Mouse (Mus musculus) intestine, embryonic 16.5 days (tissue): ENCODE measurements at regions not wholly inside any gene's neighbourhood (a gene's known extent, or its start where the extent isn't known, plus 50 kb on each side); places are given as distances from the start of the nearest gene placed in this dataset.
A peak's percentile ranks its signal among the peaks of the same experiment; 100 is the strongest.

Experiments
- ATAC-seq: fragments of 200-750 bp; cut with Nextera tagmentation; 2 replicates; pipeline ENCODE4 v1.8.0; 2017; ENCODE audit warnings: moderate TSS enrichment, moderate library complexity
- H3K27ac ChIP-seq: fragments of 300-500 bp; sonication (generic); 2 replicates; pipeline ENCODE4 v1.5.1; 2014; ENCODE audit warnings: mild to moderate bottlenecking, low read length
- H3K27me3 ChIP-seq: fragments of 300-500 bp; sonication (generic); replicated peaks from 2 replicates; pipeline ENCODE4 v1.6.1; 2014; ENCODE audit warnings: low read length, control low read depth, mixed read lengths; ENCODE audit not compliant: control insufficient read depth, insufficient read depth
- H3K36me3 ChIP-seq: fragments of 300-500 bp; sonication (generic); 2 replicates; pipeline ENCODE4 v1.6.1; 2014; ENCODE audit warnings: low read length, control low read depth; ENCODE audit not compliant: control insufficient read depth, insufficient read depth
- H3K4me1 ChIP-seq: fragments of 300-500 bp; sonication (generic); 2 replicates; pipeline ENCODE4 v1.6.1; 2014; ENCODE audit warnings: low read length, control low read depth, mixed read lengths; ENCODE audit not compliant: control insufficient read depth, insufficient read depth
- H3K4me2 ChIP-seq: fragments of 300-500 bp; sonication (generic); 2 replicates; pipeline ENCODE4 v1.6.1; 2014; ENCODE audit warnings: low read depth, low read length, control low read depth
- H3K4me3 ChIP-seq: fragments of 300-500 bp; sonication (generic); 2 replicates; pipeline ENCODE4 v1.5.1; 2014; ENCODE audit warnings: mild to moderate bottlenecking, low read length
- H3K9ac ChIP-seq: fragments of 300-500 bp; sonication (generic); 2 replicates; pipeline ENCODE4 v1.6.1; 2014; ENCODE audit warnings: low read depth, low read length
- H3K9me3 ChIP-seq: fragments of 300-500 bp; sonication (generic); 2 replicates; pipeline ENCODE4 v1.6.1; 2016; ENCODE audit warnings: low read length, control low read depth; ENCODE audit not compliant: control insufficient read depth
- WGBS: fragments of 180-500 bp; shearing (Covaris S2); extraction: QIAGEN DNeasy Blood & Tissue Kit; methylation state at CpG from one replicate; pipeline ENCODE4 v1.1.7; 2014; 5-methylcytosine and 5-hydroxymethylcytosine counted together

GRCm38 (mm10) chr7:135844018-135844417, 127.9 kb upstream of the Mki67 start:
- Histone ChIP-seq H3K9ac (no peak overlapping the region), H3K27me3 (no peaks in the 10 kb centered on the region), H3K4me2 (no peak overlapping the region), H3K36me3 (no peaks in the 10 kb centered on the region), H3K27ac (no peak overlapping the region), H3K4me3 (no peak overlapping the region), H3K9me3 (no peaks in the 10 kb centered on the region), H3K4me1 (no peaks in the 10 kb centered on the region)
- 75% methylated on average over 5 of the region's 5 CpGs for WGBS
- no peak for ATAC-seq

GRCm38 (mm10) chr7:135847304-135847703, 131.1 kb upstream of the Mki67 start:
- 72% methylated on average over 9 of the region's 9 CpGs for WGBS
- no peaks in the 10 kb centered on the region for H3K36me3 ChIP-seq
- no peak overlapping the region for H3K4me2 ChIP-seq
- no peak for ATAC-seq
- H3K9me3 ChIP-seq = no peaks in the 10 kb centered on the region
- H3K27ac ChIP-seq = no peak overlapping the region
- no peaks in the 10 kb centered on the region for H3K4me1 ChIP-seq
- H3K9ac ChIP-seq = no peak overlapping the region
- no peaks in the 10 kb centered on the region for H3K27me3 ChIP-seq
- H3K4me3 ChIP-seq = no peak overlapping the region

GRCm38 (mm10) chr7:135848170-135848569, 132.0 kb upstream of the Mki67 start:
- no peaks in the 10 kb centered on the region for H3K4me1 ChIP-seq
- WGBS = 44% methylated on average over 4 of the region's 4 CpGs
- H3K9ac ChIP-seq = no peak overlapping the region
- H3K4me2 ChIP-seq = no peak overlapping the region
- no peak overlapping the region for H3K4me3 ChIP-seq
- no peaks in the 10 kb centered on the region for H3K36me3 ChIP-seq
- H3K27ac ChIP-seq = no peak overlapping the region
- no peak for ATAC-seq
- H3K27me3 ChIP-seq = peaks cover 3% of the 10 kb centered on the region
- no peaks in the 10 kb centered on the region for H3K9me3 ChIP-seq

- Histone ChIP-seq H3K36me3 (no peaks in the 10 kb centered on the region), H3K9ac (no peak overlapping the region), H3K4me2 (no peak overlapping the region), H3K27ac (no peak overlapping the region), H3K4me1 (no peaks in the 10 kb centered on the region), H3K27me3 (peaks cover 7% of the 10 kb centered on the region), H3K4me3 (no peak overlapping the region), H3K9me3 (no peaks in the 10 kb centered on the region)
- no peak for ATAC-seq
- 63% methylated on average over 5 of the region's 5 CpGs for WGBS
Observed at GRCm38 (mm10) chr7:135848833-135849232, 132.7 kb upstream of the Mki67 start.

- H3K27ac ChIP-seq = no peak overlapping the region
- H3K4me3 ChIP-seq = peak overlapping the region; percentile 27
- peak overlapping the region; percentile 43; the same call in 1 of the 2 replicates for H3K9ac ChIP-seq
- no peaks in the 10 kb centered on the region for H3K4me1 ChIP-seq
- no peaks in the 10 kb centered on the region for H3K9me3 ChIP-seq
- ATAC-seq = peak; percentile 63; the same call in 1 of the 2 replicates
- H3K27me3 ChIP-seq = peaks cover 16% of the 10 kb centered on the region
- 7% methylated on average over 39 of the region's 39 CpGs for WGBS
- H3K4me2 ChIP-seq = peak overlapping the region; percentile 51
- H3K36me3 ChIP-seq = no peaks in the 10 kb centered on the region
Observed at GRCm38 (mm10) chr7:135853127-135853813, 137.1 kb upstream of the Mki67 start.

DNA sequence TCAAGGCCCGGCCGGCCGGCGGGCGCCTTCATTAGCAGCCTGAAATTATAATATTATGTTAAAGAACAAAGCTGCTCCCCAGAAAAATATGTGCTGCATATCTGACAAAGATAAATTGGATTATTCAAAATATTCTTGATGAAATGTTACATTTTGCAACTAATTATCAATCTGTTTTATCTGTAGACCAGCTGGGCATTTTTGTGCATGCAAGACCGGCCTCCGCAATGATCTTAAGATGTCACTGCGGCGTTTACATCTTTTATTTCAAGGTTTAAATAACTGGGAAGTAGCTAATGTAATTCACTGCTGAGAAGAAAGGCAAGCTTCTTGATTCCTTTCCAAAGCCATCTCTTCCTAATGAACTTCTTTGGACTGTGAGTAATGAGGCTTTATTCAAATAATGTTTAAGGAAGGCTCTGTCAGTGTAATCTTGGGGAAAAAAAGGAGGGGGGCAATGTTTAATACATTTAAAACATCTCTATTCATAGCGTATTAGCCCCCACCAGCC, 137.7 kb upstream of the Mki67 start:
- H3K9ac ChIP-seq = peak overlapping the region; percentile 43; the same call in 1 of the 2 replicates
- WGBS = 19% methylated on average over 10 of the region's 10 CpGs

GRCm38 (mm10) chr7:135860288-135860687, 144.1 kb upstream of the Mki67 start:
- H3K9me3 ChIP-seq = no peaks in the 10 kb centered on the region
- H3K27me3 ChIP-seq = peaks cover 1% of the 10 kb centered on the region; the same call in 1 of the 2 replicates
- no peak overlapping the region for H3K9ac ChIP-seq
- H3K36me3 ChIP-seq = no peaks in the 10 kb centered on the region
- ATAC-seq = no peak
- no peak overlapping the region for H3K4me2 ChIP-seq
- H3K27ac ChIP-seq = no peak overlapping the region
- peaks cover 24% of the 10 kb centered on the region for H3K4me1 ChIP-seq
- H3K4me3 ChIP-seq = no peak overlapping the region
- 57% methylated on average over 4 of the region's 4 CpGs for WGBS

More for the DNA sequence above, 137.7 kb upstream of the Mki67 start:
- H3K27me3 ChIP-seq = peaks cover 16% of the 10 kb centered on the region
- no peaks in the 10 kb centered on the region for H3K4me1 ChIP-seq
- H3K36me3 ChIP-seq = no peaks in the 10 kb centered on the region
- no peak for ATAC-seq
- peak overlapping the region; percentile 51 for H3K4me2 ChIP-seq
- H3K4me3 ChIP-seq = peak overlapping the region; percentile 27
- H3K9me3 ChIP-seq = no peaks in the 10 kb centered on the region
- H3K27ac ChIP-seq = no peak overlapping the region

DNA sequence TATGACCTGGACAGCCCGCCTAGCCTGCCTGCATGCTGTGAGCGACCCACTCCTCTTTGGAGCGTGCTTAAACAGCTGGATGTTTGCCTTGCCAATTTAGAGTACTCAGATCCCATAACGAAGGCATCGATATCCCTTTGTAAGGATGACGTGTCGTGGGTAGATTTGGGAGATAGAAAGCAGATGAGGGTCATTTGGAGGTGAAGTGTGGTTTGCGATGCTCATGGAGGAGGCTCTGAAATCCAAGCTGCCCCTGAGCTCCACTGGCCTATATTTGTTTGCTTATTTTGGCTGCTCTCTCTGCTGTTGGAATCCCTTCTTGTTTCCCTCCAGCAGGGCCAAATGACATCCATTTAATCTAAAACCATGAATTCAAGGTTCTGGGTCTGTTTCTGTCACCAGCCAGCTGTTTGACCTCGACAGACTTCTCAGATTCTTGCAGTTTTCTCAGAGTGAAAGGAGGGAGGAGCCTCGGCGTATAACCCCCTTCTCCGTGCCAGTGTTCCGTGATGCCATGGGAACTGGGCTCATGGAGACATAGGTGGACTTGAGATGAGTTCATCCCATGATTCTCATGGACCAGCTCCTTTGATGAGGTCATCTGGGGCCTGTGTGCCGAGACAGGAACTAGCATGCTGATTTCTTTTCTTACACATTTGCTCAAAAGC, 144.7 kb upstream of the Mki67 start:
- Histone ChIP-seq H3K36me3 (no peaks in the 10 kb centered on the region), H3K4me1 (peaks cover 24% of the 10 kb centered on the region), H3K9me3 (no peaks in the 10 kb centered on the region), H3K27ac (peak overlapping the region; percentile 48), H3K9ac (no peak overlapping the region), H3K27me3 (no peaks in the 10 kb centered on the region), H3K4me2 (no peak overlapping the region), H3K4me3 (no peak overlapping the region)
- 47% methylated on average over 14 of the region's 14 CpGs for WGBS
- ATAC-seq = no peak; the same call in 1 of the 2 replicates

DNA sequence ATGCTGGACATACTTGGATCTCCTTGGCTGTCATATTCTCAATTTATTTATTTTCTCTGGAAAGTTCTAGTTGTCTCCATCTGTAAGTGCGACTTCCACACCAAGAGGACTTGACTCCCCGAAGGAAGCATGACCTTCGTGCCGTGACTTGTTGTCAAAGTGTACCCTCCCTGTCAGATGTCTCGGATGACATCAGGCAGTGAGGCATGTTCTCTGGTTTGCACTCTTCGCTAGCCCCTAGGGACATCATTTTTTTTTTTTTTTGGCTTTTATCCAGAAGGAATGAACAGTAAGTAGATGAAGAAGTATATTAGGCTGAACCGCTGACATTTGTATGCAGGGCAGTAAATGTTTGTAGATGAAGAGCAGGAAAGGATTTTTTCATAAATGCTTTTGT, 145.2 kb upstream of the Mki67 start:
- 44% methylated on average over 7 of the region's 7 CpGs for WGBS
- H3K4me3 ChIP-seq = no peak overlapping the region
- H3K4me1 ChIP-seq = peaks cover 24% of the 10 kb centered on the region
- H3K27me3 ChIP-seq = no peaks in the 10 kb centered on the region
- ATAC-seq = 0 out of 2 replicates have a peak, but pooled peaks have one; percentile 21
- peak overlapping the region; percentile 48 for H3K27ac ChIP-seq
- no peak overlapping the region for H3K4me2 ChIP-seq
- no peaks in the 10 kb centered on the region for H3K9me3 ChIP-seq
- no peak overlapping the region for H3K9ac ChIP-seq
- no peaks in the 10 kb centered on the region for H3K36me3 ChIP-seq
